Mouse (Mus musculus): ENCODE measurements at regions not wholly inside any gene's neighbourhood (a gene's known extent, or its start where the extent isn't known, plus 50 kb on each side); places are given as distances from the start of the nearest gene placed in this dataset.

DNA sequence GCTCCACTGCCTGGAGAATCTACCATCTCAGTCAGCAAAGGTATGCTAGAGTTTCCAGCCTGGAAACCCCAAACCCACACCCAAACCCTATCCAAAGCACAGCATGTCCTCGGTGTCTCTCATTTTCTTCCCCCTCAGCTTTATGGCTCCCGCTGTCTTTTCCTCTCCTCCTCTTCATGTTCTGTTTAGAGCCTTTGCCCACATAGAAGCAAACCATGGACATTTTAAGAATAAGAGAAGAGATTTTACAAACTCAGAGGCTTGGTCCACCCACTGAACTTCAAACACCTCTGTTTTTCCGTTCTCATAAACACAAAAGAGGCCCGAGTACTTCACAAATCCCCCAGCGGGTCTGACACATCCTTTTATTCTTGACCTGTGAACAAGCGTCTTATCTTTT, 154.9 kb upstream of the Zc3h12c start:
- no peak for ATAC-seq (replicated peaks; ENCODE audit: poor library complexity)

DNA sequence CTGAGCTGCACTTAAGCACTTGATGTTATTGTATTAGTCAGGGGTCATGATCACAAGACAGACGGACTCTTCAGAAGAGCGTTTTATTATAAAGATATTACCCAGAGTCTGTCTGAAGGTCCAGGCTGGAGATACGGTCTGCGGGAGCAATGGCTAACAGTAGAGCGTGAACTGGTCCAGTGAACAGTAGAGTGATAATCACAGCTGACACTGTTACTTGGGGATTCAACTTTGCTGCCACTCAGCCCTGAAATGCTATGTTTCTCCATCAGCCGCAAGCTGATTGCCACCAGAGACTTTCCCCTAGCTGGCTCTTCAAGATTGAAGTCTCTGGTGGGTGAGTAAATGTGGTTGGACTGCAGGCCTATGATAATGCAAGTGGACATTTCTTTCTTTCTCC, 133.1 kb upstream of the Zc3h12c start:
- ATAC-seq (replicated peaks; ENCODE audit: poor library complexity) = no peak

DNA sequence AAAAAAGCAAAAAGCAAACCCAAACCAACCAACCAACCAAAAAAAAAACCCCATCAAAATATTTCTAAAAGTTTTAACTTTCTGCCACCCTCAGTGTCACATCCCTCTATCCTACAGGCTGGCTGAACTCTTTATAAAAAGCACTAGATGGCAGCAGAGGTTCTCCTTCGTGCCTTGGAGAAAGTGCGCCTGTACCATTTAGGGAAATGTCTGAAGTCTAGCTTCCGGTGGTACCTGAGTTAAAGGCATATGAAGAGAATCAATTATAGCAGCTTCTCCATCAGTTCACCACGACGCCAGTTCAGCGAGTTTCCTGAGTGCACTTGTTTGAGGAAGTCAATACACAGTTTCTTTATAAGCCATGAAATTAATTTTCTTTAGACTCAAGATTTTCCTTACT, 130.0 kb upstream of the Zc3h12c start:
- peak; percentile 87 for ATAC-seq (replicated peaks; ENCODE audit: poor library complexity)

DNA sequence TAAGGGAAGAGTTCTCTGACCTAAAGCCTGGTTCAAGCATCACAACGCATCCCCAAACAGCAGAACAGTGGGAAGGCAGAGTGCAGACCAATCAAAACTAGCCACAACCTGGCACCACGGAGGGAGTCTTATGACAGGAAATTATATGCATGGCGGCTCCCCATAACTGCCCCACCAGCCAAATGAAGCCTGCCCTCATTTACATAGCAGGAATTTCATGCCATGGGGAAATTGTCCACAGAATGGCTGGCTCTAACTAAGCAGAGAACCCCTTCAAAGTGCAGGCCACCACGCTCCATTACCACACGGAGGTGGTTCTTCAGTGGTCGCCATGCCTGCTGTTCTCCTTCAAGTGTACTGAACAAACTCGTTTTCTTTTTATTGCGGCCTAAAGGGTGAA, 126.3 kb upstream of the Zc3h12c start:
- no peak for ATAC-seq (replicated peaks; ENCODE audit: poor library complexity)

DNA sequence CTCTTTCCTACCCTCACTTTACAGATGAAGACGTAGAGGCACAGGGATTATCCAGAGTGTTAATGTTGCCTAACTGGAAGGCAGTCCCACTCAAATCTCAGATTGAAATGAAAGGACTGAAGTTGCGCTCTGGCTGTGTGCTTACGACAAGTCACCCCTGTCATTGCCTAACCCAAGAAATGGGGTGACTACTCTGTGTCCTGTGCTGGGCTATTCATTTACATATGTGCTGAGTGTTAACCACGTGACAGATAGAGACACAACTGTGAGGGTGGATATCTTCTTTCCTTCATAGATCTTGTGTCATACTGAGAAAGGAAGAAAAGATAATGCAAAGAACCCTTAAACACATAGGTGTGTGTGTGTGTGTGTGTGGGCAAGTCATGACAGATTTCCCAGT, 120.7 kb upstream of the Zc3h12c start:
- peak; percentile 68 for ATAC-seq (replicated peaks; ENCODE audit: poor library complexity)

DNA sequence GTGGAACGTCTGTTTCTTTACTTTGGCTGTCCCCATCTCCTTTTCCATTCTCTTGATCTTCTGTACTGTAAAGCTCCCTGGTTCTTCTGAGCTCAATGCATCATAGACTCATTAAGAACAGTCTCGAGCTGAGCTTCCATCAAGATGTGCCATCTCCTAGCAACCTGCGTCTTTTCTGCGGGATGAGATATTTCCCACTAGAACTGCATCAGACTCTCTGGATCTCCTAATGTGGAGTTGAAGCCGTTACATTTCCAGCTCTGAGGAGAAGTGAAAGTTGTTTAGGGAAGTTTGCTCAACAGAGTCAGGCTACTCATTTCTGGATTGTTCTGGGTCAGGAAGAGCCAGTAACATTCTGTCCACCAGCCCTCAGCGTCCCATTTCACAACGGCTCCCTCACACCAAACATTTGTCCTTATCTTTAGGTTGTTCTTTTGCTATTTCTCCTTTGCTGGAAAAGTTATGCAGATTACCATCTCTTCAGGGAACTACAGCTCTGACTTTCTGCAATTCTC, 119.4 kb upstream of the Zc3h12c start:
- ATAC-seq (replicated peaks; ENCODE audit: poor library complexity) = peak; percentile 81

DNA sequence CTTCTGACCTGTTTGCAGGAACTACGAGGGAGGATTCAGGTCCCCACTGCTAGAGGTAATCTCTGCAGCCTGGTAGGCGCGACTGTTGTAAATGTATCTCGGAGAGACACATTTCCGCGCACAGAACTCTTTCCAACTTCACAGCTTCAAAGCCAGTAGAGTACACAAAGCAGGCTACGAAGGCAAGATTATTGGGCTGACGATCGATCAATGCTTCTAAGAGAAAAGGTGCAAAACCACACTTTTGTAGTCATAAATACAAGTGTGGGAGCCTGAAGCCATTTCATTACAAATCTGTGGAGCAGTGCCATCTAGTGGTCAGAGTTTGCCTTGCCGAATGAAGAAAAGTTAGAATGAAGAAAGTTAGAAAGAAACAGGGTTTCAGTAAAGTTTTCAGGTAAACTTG, 118.9 kb upstream of the Zc3h12c start:
- peak; percentile 62 for ATAC-seq (replicated peaks; ENCODE audit: poor library complexity)

DNA sequence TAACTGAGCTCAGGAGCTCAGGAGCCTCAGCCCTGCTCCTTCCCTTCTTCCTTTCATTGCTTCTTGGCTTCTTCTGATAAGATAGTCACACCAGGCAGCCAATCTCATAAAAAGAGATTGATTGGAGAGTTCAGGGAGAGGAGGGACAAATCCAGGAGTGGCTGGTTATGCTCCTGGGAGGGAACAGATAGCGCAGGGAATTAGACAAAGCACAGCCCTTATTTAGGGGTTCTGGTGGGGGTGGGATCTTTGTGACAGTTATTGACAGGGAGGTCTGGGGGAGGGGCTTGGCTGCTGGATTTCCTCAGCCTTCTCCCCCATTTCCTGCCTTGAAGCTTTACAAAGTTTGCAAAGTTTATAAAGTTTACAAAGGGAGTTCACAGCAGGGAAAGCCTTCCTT, 117.7 kb upstream of the Zc3h12c start:
- no peak for ATAC-seq (replicated peaks; ENCODE audit: poor library complexity)

DNA sequence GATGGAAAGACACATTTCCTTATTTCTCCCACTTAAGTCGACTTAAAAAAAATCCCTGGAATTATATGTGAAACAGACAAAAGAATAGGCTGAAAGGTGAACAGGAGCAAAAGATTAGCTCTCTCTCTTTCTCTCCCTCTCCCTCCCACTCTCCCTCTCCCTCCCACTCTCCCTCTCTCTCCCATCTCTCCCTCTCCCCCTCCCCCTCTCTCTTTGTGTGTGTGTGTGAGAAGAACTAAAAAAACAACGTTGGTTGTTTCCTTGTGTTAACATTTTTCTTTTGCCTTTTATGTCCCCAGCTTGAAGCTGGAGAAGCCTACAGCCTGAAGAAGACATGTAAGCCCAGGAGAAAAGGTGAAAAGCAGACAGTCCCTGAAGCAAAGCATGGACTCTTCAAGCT, 115.2 kb upstream of the Zc3h12c start:
- ATAC-seq (replicated peaks; ENCODE audit: poor library complexity) = no peak

DNA sequence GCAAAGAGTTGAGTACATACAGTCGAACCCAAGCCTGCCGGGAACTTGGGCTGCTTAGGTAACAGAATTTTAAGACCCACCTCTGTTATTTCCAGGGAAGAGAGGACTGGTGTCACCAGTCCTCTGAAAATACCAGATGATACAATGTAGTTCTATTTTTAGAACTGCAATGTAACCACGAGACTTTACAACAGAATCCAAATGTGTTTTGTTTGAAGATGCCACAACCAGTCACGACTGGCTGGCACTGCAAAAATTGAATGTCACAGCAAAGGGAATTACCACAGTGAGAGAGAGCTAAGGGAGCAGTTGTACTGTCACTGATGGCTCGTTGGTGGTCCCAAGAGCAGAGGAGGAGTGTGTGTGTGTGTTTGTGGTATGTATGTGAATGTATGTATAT, 112.6 kb upstream of the Zc3h12c start:
- no peak for ATAC-seq (replicated peaks; ENCODE audit: poor library complexity)

DNA sequence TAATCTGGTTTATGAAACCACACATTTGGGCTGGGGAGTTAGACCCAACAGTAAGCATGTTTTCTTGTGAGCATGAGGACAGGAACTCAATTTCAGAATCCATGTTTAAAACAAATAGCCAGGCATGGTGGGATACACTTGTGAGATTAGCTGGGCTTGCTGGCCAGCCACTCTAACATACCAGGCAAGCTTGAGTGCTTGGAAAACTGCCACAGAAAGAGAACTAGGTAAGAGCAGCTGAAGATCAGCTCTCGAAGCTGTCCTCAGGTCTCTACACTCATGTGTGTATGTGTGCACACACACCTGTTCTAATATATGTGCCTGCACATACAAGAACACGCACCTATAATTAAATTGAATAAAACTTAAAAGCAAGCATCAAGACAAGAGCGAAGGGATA, 112.2 kb upstream of the Zc3h12c start:
- no peak for ATAC-seq (replicated peaks; ENCODE audit: poor library complexity)

DNA sequence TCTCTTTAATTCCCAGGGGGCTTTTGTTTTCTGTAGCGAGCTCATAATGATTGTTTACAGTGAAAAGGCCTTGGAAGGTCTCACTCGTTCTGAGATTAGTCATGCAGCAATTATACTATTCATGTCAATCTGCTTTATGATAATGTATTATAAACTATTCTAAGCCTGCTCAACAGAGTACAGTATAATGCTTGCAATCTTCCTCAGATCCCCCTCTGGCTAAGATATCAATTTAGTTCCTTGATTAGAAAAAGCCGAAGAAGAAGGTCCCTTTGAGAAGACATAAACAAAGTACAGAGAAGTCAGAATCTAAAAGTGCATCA, 110.3 kb upstream of the Zc3h12c start:
- no peak for ATAC-seq (replicated peaks; ENCODE audit: poor library complexity)

DNA sequence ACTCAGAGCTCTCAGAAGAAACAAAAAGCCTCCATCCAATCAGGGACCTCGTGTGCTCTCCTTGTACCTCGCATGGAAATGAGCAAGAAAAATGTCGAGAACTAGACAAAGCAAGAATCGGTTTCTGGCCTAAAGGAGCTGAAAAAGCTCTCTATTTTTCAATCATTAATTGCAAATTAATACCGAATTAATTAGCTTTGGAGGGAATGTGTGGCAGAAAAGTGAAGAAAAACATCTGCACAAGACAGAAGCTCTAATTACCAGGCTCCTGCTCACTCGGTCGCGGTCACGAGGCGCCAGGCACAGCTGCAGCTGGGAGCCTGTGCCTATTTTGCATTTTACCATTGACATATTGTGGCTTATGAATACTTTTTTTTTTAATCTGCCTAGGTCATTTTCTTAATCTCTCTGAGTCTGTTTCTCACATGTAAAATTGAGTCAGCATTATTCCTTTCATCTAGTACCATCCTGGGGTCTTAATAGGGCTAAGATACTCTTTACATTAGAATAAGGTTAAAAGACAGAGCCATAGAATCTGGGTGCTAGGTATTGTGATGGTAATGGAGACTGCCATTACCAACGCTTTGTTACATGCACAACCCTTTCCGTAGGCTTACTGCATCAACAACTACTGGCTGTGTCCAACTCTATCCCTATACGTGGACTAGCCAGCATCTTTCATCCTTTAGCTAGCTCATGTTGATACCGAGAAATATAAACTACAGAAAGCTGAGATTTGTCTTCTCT, 109.8 kb upstream of the Zc3h12c start:
- ATAC-seq (replicated peaks; ENCODE audit: poor library complexity) = no peak

DNA sequence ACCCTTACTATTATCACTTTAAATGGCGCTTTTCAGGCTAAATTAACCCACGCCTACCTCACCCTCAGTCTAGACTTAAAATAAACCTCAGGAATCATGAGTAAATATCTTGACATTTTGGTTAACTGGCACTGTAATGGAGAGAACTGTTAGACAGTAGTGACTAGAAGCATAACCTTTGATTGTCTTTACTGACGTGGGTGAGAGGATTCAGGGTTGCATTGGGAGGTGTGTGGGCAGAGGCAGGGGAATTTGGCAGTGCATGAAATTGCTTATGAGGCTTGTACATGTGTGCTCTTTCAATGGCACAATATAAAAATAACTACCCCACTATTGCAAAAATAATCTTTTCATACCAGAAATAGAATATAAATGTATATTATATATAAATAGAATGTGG, 105.6 kb upstream of the Zc3h12c start:
- no peak for ATAC-seq (replicated peaks; ENCODE audit: poor library complexity)

DNA sequence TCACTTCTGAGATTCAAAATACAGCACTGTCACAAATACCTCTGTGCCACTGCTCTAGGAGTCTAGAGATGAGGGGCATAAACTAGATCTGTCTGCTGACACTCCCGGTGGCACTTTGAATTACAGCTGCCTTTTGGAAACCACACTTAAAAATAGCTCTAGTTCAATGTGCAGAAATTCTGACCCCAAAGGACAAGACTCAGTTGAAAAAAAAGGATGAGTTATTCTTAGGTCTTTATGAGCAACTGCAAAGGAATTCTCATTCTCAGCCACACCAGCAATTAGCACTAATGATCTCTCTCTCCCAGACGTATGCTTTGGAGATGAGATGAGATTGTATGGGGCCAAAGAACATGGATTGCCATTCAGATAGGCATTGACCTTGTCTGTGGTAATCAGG, 104.3 kb upstream of the Zc3h12c start:
- no peak for ATAC-seq (replicated peaks; ENCODE audit: poor library complexity)

DNA sequence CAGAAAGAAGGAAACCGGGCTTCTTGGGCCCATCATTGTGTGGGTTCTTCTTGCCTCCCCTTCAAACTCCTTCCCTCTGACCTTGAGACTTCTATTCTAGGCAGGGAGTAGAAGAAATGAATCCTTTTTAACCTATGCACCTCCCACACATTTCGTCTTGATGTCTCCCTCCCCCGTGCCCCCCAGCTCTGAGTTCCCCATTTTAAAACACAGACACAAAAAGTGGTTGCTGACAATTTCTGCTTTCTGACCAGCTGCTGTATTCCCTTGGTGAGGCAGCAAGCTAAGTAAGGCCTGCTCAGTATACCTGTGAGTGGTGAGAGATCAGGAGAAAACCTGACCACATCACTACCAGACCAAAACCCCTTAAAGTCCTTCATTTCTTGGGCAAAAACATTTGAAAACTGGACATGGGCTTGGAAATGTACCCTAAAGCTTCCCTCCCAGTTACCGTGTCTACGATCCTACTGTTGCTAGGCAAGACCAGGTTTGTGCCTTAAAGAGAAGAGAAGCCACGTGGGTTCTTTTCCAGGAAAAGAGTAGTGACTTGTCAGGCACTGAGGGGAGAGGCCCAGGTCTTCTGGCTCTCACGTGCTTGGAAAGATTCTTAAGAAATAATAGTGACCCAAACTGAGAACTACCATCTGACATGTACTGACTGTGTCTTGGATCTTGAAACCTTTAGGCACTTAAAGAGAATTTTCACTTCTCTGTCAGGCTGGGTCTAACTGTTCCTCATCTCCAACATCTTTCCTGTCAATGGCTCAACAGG, 103.2 kb upstream of the Zc3h12c start:
- ATAC-seq (replicated peaks; ENCODE audit: poor library complexity) = peak; percentile 37

DNA sequence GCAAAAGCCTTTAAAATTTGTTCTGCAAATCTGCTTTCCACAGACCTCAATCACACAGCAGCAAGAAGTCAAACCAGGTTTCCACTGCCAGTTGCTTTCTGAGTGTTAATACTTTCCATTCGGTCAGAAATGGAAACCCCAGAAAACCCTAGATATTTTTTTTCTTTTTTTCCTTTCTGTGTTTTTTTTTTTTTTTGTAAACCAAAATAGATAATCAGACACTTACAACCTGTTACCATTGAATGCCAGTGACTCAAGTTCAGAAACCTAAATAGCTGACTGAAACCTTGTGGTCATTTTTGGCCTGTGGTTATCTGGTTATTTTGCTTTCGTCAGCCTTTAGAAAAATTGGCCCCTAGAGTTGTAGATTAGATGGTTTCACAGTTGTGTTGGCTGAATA, 93.2 kb upstream of the Zc3h12c start:
- ATAC-seq (replicated peaks; ENCODE audit: poor library complexity) = no peak

DNA sequence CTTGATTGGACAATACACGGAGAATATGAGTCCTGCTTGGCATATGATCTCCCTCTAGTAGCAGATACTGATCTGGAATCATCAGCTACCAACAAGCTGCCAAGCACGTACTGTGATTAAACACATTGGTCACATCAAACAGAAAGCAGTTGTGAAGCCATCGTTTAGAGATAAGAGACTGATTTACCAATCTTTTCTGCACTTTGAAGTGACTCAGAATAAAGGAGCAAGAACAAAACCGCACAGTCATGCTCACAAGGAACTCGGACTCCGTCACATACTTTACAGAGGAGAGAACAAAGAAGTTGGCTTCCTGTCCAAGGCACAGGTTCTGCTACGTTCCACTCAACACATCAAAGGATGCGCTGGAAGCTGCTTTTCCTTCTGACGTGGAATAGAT, 91.1 kb upstream of the Zc3h12c start:
- ATAC-seq (replicated peaks; ENCODE audit: poor library complexity) = peak; percentile 88

DNA sequence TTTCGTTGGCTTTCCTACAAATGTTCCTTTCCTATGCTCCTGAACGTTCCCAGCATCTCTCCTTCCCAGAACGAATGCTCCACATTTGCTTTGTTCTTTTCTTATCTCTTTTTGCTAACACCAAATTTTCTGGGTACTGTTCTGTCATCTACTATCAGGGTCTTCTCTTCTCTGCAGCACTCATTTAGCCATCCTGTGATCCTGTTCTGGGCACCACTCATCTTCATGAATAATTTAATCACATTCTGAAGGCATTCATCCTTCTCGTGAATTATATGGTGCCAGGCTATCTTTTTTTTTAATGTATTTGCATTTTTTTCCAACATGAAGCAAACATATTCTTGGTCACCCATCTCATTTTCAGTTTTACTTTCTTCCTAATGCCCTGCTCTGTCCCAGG, 87.3 kb upstream of the Zc3h12c start:
- ATAC-seq (replicated peaks; ENCODE audit: poor library complexity) = no peak

DNA sequence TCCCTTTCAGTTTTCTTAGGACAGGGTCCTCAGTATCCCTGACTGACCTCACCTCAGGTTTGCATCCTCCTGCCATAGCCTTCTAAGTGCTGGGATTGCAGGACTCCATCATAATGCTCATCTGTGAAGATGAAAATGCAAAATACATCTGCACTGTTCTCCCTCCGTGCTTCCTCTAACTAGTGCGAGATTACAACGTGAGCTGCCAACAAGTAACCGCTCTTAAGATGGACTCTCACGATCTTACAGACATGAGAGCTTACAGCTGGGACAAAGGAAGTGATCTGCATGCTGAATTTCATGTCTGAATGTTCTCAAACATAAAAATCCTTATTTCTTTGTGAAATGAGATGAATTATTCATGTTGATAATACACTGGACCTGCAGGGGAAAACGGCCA, 86.1 kb upstream of the Zc3h12c start:
- ATAC-seq (replicated peaks; ENCODE audit: poor library complexity) = no peak

DNA sequence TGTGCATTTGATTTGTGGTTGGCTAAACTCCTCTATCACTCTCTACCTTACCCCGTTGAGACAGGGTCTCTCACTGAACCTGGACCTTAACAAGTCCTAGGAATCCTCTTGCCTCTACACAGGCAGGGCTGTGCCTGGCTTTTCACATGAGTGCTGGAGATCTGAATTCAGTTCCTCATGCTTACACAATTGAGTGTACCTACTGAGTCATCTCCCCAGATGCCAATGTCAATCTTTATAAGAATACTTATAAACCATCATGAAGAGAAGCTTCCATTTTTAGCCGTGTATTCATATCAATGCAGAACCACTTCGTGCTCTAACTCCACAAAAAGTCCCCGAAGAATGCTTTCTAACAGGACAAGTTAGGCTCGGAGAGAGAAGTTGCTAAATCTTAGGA, 83.1 kb upstream of the Zc3h12c start:
- ATAC-seq (replicated peaks; ENCODE audit: poor library complexity) = no peak

DNA sequence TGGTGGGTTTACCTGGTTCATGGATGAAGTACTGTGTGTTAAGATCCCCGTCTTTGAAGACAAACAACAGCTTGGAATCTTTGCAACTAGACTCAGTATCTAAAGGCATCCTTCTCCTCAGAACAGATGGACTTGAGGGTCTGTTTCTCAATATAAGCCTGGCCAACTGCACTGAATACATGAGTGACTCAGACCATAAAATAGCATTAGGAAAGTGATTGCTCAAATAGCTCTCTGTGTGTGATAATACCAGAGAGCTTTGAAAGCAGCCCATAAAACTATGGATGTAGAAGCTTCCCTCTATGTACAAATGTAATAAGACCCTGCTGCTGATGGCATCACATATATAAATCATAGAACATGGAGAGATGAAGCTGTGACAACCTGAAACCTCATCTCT, 78.3 kb upstream of the Zc3h12c start:
- ATAC-seq (replicated peaks; ENCODE audit: poor library complexity) = no peak

DNA sequence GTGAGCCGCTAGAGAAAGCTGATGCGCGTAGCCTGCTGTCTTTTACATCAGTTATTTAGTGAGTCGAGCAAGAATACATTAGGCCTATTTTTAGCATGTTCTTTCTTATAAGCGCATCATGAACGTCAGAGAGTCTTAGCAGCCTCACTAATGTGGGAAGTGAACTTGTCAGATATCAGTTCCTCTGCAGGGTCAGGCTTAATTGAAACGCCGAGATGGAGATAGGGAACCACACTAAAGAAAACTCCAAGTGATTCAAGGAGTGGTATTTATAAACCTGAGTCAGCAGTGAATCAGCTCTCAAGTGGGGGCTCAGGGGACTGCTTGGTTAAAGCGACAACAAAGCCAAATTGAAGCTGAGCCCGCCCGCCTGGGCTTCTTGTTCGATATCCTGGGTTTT, 75.7 kb upstream of the Zc3h12c start:
- ATAC-seq (replicated peaks; ENCODE audit: poor library complexity) = peak; percentile 68
